22 mouse cellular contexts compared by ENCODE assay signal in the genomic region with DNA sequence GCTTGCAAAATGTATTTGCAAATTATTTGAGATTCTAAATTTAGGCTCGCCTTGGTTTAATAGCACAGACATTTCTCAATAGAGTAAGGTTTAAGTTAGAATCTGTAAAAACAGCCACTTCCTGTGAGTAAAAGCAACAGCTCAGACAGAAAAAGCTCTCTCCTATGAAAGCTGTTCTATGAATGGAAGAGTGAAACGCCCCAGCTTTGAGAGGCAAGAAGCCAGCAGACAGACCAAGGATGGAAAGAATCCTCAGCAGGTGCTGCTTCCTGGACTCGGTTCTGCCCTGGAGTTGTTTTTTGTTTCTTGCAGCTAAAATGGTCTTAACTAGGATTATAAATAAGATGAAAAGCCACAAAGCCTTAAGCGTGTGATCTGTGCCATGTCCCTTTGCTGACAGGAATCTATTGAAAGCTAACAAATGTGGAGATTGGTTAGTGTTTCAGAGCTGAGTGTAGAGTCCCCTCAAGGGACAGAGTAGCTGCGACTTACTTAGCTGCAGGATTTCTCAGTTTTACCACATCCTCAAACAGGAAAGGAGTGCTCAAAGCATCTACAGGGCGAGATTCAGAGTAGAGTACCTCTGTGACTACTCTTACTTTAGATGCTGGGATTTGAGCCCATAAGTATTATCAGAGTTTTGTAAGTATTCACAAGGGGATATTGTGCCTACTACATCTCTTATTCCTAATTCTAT. TPM values are rescaled to one million over a fixed set of nuclear protein-coding genes. Genes with fewer than 3 reads are reported as not detected.
DNase-seq lines count a peak whose midpoint lies in the region; ATAC-seq and TF ChIP-seq lines count a peak whose summit lies in the region.
"Had no signal": no experiment of that assay in that cellular context is flagged by ENCODE, and none has a peak within 500 bp of the region (broad histone marks: within the 10 kb centered on the region; RNA-seq: fewer than 3 reads in every experiment).

No protein-coding gene starts in this region.

- H3K9ac ChIP-seq in CH12.LX (ENCODE audit: insufficient read depth, low read depth), result no peak overlapping the region
- H3K9ac ChIP-seq: heart, embryonic 12.5 days; limb, embryonic 13.5 days; liver, embryonic 15.5 days had no signal

- TF ChIP-seq CTCF in CH12.LX (conservative IDR thresholded peaks at IDR 0.05 in 1 of 2, IDR thresholded peaks at IDR 0.05 in 1 of 2; ENCODE audit: low read depth in 2 of 2, low read length in 2 of 2), result no peak
- TF ChIP-seq CTCF in gastrocnemius, adult 2 months (IDR thresholded peaks at IDR 0.05), result no peak

- H3K4me2 ChIP-seq in CH12.LX (ENCODE audit: insufficient read depth, low read depth, poor library complexity, severe bottlenecking), result no peak overlapping the region
- H3K4me2 ChIP-seq: heart, embryonic 12.5 days; limb, embryonic 13.5 days; liver, embryonic 15.5 days had no signal

- intact Hi-C loops in gastrocnemius, adult 2 months (cut with DNase I), result no loop called here

- H3K27me3 ChIP-seq in CH12.LX (replicated peaks), result no peaks in the 10 kb centered on the region
- H3K27me3 ChIP-seq: heart, embryonic 12.5 days; limb, embryonic 13.5 days; liver, embryonic 15.5 days; megakaryocyte, embryonic 14.5 days had no signal

- TF ChIP-seq EP300 in CH12.LX (IDR thresholded peaks at IDR 0.05; ENCODE audit: low read length), result no peak

- H3K9me3 ChIP-seq in CH12.LX (replicated peaks; ENCODE audit: low read length), result no peaks in the 10 kb centered on the region
- H3K9me3 ChIP-seq: heart, embryonic 12.5 days; limb, embryonic 13.5 days; liver, embryonic 15.5 days had no signal

- H3K36me3 ChIP-seq in CH12.LX (replicated peaks in 1 of 2; ENCODE audit: control insufficient read depth in 1 of 2, insufficient read depth in 1 of 2, low read length in 1 of 2), result no peaks in the 10 kb centered on the region
- H3K36me3 ChIP-seq: heart, embryonic 12.5 days; limb, embryonic 13.5 days; liver, embryonic 15.5 days had no signal

- no peaks in the 10 kb centered on the region for H3K79me2 ChIP-seq in CH12.LX (replicated peaks; ENCODE audit: control insufficient read depth, extremely low read depth, insufficient read depth, poor library complexity, severe bottlenecking)

- no peak overlapping the region for H3K27ac ChIP-seq in CH12.LX (ENCODE audit: insufficient read depth, low read depth)
- no peak overlapping the region for H3K27ac ChIP-seq in gastrocnemius, adult 2 months
- H3K27ac ChIP-seq: limb, embryonic 13.5 days; liver, embryonic 15.5 days had no signal

- TF ChIP-seq RAD21 in CH12.LX (IDR thresholded peaks at IDR 0.05; ENCODE audit: low read depth, low read length), result no peak

- dilution Hi-C loops in CH12.LX (cut with MboI; ENCODE audit: extremely low pct_ligation_motif_present, extremely low pct_unique_long_range_greater_than_20kb, low sequenced_read_pairs), result no loop called here

- H3K4me3 ChIP-seq in CH12.LX (replicated peaks in 1 of 3; ENCODE audit: low read depth in 2 of 3, low read length in 2 of 3, poor library complexity in 1 of 3), result no peak overlapping the region
- no peak overlapping the region for H3K4me3 ChIP-seq in gastrocnemius, adult 2 months
- H3K4me3 ChIP-seq: heart, embryonic 12.5 days; limb, embryonic 13.5 days; liver, embryonic 15.5 days; megakaryocyte, embryonic 14.5 days had no signal

- DNase-seq in left cerebral cortex, adult 18-20 months (ENCODE audit: low spot score in 2 of 2), result peak; percentile 23 to 50
- DNase-seq in left cerebral cortex, adult 8-10 months (ENCODE audit: low spot score in 2 of 2), result no peak
- peak; percentile 2 for DNase-seq in CH12.LX (ENCODE audit: extremely low read depth)
- DNase-seq in right cerebral cortex, postnatal 10 days (ENCODE audit: low spot score in 2 of 2), result peak; percentile 52 to 53
- no peak for DNase-seq in gastrocnemius, adult 2 months
- DNase-seq in embryo, embryonic 9.5 days (ENCODE audit: extremely low spot score), result no peak
- DNase-seq: adrenal gland, adult 2 months; cerebellum, adult 11 months; cerebellum, postnatal 25 days; heart, postnatal 36 days; kidney, adult 8-10 months; kidney, postnatal 36 days; thymus, postnatal 25 days had no signal

- H3K4me1 ChIP-seq in CH12.LX (ENCODE audit: control insufficient read depth in 1 of 2, insufficient read depth in 2 of 2), result peaks cover 0 to 9% of the 10 kb centered on the region in 2 experiments; a peak in 1 of 4 replicates
- H3K4me1 ChIP-seq: heart, embryonic 12.5 days; limb, embryonic 13.5 days; liver, embryonic 15.5 days; megakaryocyte, embryonic 14.5 days had no signal

- peak; percentile 57 for ATAC-seq in activated CD4-positive, CD25-positive, alpha-beta regulatory T cell, adult 4 months
- ATAC-seq: lung, postnatal 0 days had no signal

- in situ Hi-C loops in CH12.LX (cut with MboI; ENCODE audit: low pct_ligation_motif_present, low pct_unique_long_range_greater_than_20kb, low sequenced_read_pairs), result no loop called here

- no peak for TF ChIP-seq POLR2A in CH12.LX (IDR thresholded peaks at IDR 0.05; ENCODE audit: low read depth, low read length)

TF ChIP-seq in CH12.LX, 34 proteins besides CTCF, POLR2A, EP300 and RAD21:
- TF ChIP-seq TCF12 (IDR thresholded peaks at IDR 0.05; ENCODE audit: low read depth, low read length) (no peak), HCFC1 (IDR thresholded peaks at IDR 0.05; ENCODE audit: low read depth, low read length) (no peak), POLR2AphosphoS2 (IDR thresholded peaks at IDR 0.05; ENCODE audit: low read depth, low read length) (no peak), MAZ (IDR thresholded peaks at IDR 0.05; ENCODE audit: low read depth, low read length) (no peak), ETS1 (conservative IDR thresholded peaks at IDR 0.05; ENCODE audit: low read depth, low read length) (no peak), ZKSCAN1 (IDR thresholded peaks at IDR 0.05; ENCODE audit: borderline replicate concordance, low read depth, low read length) (no peak), SIN3A (IDR thresholded peaks at IDR 0.05; ENCODE audit: low read length) (no peak), NELFE (IDR thresholded peaks at IDR 0.05; ENCODE audit: low read depth, low read length) (no peak), MAX (IDR thresholded peaks at IDR 0.05; ENCODE audit: low read length) (no peak), ELF1 (IDR thresholded peaks at IDR 0.05; ENCODE audit: low read depth, low read length) (no peak), E2F4 (IDR thresholded peaks at IDR 0.05; ENCODE audit: insufficient replicate concordance, low read depth, low read length) (no peak), MEF2A (IDR thresholded peaks at IDR 0.05; ENCODE audit: borderline replicate concordance, low read depth, low read length) (no peak)

RNA-seq across cellular contexts. Expression of gene Gpr63, which starts 23.3 kb away (rescaled TPM):
- total RNA-seq in left cerebral cortex, adult 18-20 months (2021), result 10 to 100 TPM; 16.0 to 17.5 TPM
- total RNA-seq in left cerebral cortex, adult 8-10 months (2022), result 10 to 100 TPM; 12.8 to 21.9 (median 16.7) TPM
- total RNA-seq in CH12.LX (2012; rRNA removed), result not detected in 2 replicates
- total RNA-seq in CH12.LX (2014; rRNA removed), result not detected in 2 replicates
- not detected in 2 replicates for polyA plus RNA-seq in CH12.LX (2012; ENCODE audit: insufficient read length, low read depth)
- polyA plus RNA-seq in activated CD4-positive, CD25-positive, alpha-beta regulatory T cell, adult 4 months (2017; shearing (Covaris generic)), result not detected
- total RNA-seq in gastrocnemius, adult 2 months (2021), result 1 to 10 TPM in 1 of 2 experiments, under 1 TPM in 1; 0.54 to 1.0 TPM
- total RNA-seq: granulocyte monocyte progenitor cell, adult 5-6 weeks; MEL; neutrophil, adult 5-6 weeks had no signal
- polyA plus RNA-seq: liver, embryonic 15.5 days had no signal

RNA-seq across cellular contexts. Expression of gene Ndufaf4, which starts 45.0 kb away (rescaled TPM):
- total RNA-seq in left cerebral cortex, adult 18-20 months (2021), result 10 to 100 TPM; 34.7 to 36.0 TPM
- total RNA-seq in left cerebral cortex, adult 8-10 months (2022), result 10 to 100 TPM; 27.7 to 34.0 (median 33.1) TPM
- total RNA-seq in CH12.LX (2012; rRNA removed) (13.9 and 24.0 TPM in 2 replicates), CH12.LX (2014; rRNA removed) (46.2 and 56.2 TPM in 2 replicates)
- 53.1 and 54.1 TPM in 2 replicates for polyA plus RNA-seq in CH12.LX (2012; ENCODE audit: insufficient read length, low read depth)
- 10 to 100 TPM; 28.1 to 29.5 TPM for polyA plus RNA-seq in activated CD4-positive, CD25-positive, alpha-beta regulatory T cell, adult 4 months (2017; shearing (Covaris generic))
- total RNA-seq in gastrocnemius, adult 2 months (2021), result 10 to 100 TPM; 40.0 to 55.9 TPM

Comparison
In these comparisons a context has a peak if more than half of its experiments do, and no peak if none do; other contexts are left out.
1. DNase-seq: peak in left cerebral cortex, adult 18-20 months (2 of 2), CH12.LX (single experiment) and right cerebral cortex, postnatal 10 days (2 of 2); none in left cerebral cortex, adult 8-10 months (0 of 2), gastrocnemius, adult 2 months (single experiment) and embryo, embryonic 9.5 days (single experiment).
2. RNA of gene Gpr63, which starts 23.3 kb away (total RNA-seq): 12.8 to 21.9 TPM in left cerebral cortex, adult 8-10 months and 16.0 to 17.5 TPM in left cerebral cortex, adult 18-20 months; 0.54 to 1.0 TPM in gastrocnemius, adult 2 months and not detected in CH12.LX; every median in the first group is over 4 times any median in the second.